Mouse (Mus musculus): ENCODE measurements around the gene Pfkp.
A peak's percentile ranks its signal among the peaks of the same experiment; 100 is the strongest.

The Pfkp gene

GRCm38 (mm10) chr13:6648669-6649233 lies at the start of gene Pfkp:
Gene Pfkp (minus strand): TSS chr13:6648777.
- peak; percentile 81 for DNase-seq (ENCODE audit: low spot score)

GRCm38 (mm10) chr13:6690607-6691006 lies 42.0 kb upstream of the Pfkp start:
- DNase-seq (ENCODE audit: low spot score) = no peak

- peak; percentile 26 for DNase-seq (ENCODE audit: low spot score)
These were observed 41.4 kb upstream of the Pfkp start for GRCm38 (mm10) chr13:6689962-6690361.

- DNase-seq (ENCODE audit: low spot score) = no peak
These were observed 40.3 kb upstream of the Pfkp start for GRCm38 (mm10) chr13:6688790-6689433.

GRCm38 (mm10) chr13:6666887-6667286 lies 18.3 kb upstream of the Pfkp start:
- no peak for DNase-seq (ENCODE audit: low spot score)

- no peak for DNase-seq (ENCODE audit: low spot score)
These were observed 16.9 kb upstream of the Pfkp start for GRCm38 (mm10) chr13:6665506-6665905.

GRCm38 (mm10) chr13:6664216-6664615 lies 15.6 kb upstream of the Pfkp start:
- no peak for DNase-seq (ENCODE audit: low spot score)

- no peak for DNase-seq (ENCODE audit: low spot score)
These were observed 10.7 kb upstream of the Pfkp start for GRCm38 (mm10) chr13:6659314-6659713.

GRCm38 (mm10) chr13:6657300-6657699 lies 8.7 kb upstream of the Pfkp start:
- DNase-seq (ENCODE audit: low spot score) = no peak

GRCm38 (mm10) chr13:6649542-6649941 lies 965 bp upstream of the Pfkp start:
- no peak for DNase-seq (ENCODE audit: low spot score)

GRCm38 (mm10) chr13:6647992-6648668 lies 447 bp downstream of the Pfkp start:
- no peak for DNase-seq (ENCODE audit: low spot score)

GRCm38 (mm10) chr13:6647067-6647991 lies 1.2 kb downstream of the Pfkp start:
- DNase-seq (ENCODE audit: low spot score) = no peak

- no peak for DNase-seq (ENCODE audit: low spot score)
These were observed 1.9 kb downstream of the Pfkp start for GRCm38 (mm10) chr13:6646674-6647066.

GRCm38 (mm10) chr13:6646266-6646665 lies 2.3 kb downstream of the Pfkp start:
- DNase-seq (ENCODE audit: low spot score) = no peak

GRCm38 (mm10) chr13:6643968-6644367 lies 4.6 kb downstream of the Pfkp start:
- DNase-seq (ENCODE audit: low spot score) = no peak

GRCm38 (mm10) chr13:6643026-6643425 lies 5.6 kb downstream of the Pfkp start:
- DNase-seq (ENCODE audit: low spot score) = no peak

GRCm38 (mm10) chr13:6642453-6642852 lies 6.1 kb downstream of the Pfkp start:
- peak; percentile 65 for DNase-seq (ENCODE audit: low spot score)

GRCm38 (mm10) chr13:6641497-6641896 lies 7.1 kb downstream of the Pfkp start:
- DNase-seq (ENCODE audit: low spot score) = no peak

- peak; percentile 65 for DNase-seq (ENCODE audit: low spot score)
These were observed 9.0 kb downstream of the Pfkp start for GRCm38 (mm10) chr13:6639507-6640030.

GRCm38 (mm10) chr13:6638976-6639375 lies 9.6 kb downstream of the Pfkp start:
- DNase-seq (ENCODE audit: low spot score) = no peak

GRCm38 (mm10) chr13:6638425-6638824 lies 10.2 kb downstream of the Pfkp start:
- no peak for DNase-seq (ENCODE audit: low spot score)

- DNase-seq (ENCODE audit: low spot score) = no peak
These were observed 10.9 kb downstream of the Pfkp start for GRCm38 (mm10) chr13:6637534-6638124.

Data from yolk sac, embryonic 10.5 days (tissue).